ENCODE assay signal across 8 mouse cellular contexts in the genomic region with DNA sequence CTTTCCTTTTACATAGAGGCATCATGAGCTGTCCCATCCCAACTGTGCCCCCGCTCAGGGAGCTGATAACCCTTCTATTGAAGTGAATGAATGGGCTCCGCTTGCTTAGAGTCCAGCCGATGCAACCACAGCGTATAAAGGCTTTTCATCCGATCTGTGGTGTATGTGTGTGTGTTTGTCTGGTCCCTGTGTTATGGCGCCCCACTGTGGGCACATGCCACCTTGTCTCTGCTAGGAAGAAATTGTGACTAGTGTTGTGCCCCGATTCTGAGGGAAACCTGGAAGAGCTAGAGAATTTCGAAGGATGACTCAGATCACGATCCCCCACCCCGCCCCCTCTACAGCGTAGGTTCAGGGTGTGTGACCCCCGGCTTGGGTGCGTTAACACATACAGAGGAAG. TPM values are rescaled to one million over a fixed set of nuclear protein-coding genes. Genes with fewer than 3 reads are reported as not detected.
A peak's percentile ranks its signal among the peaks of the same experiment; 100 is the strongest.
DNase-seq lines count a peak whose midpoint lies in the region; ATAC-seq and TF ChIP-seq lines count a peak whose summit lies in the region.
"Had no signal": no experiment of that assay in that cellular context is flagged by ENCODE, and none has a peak within 500 bp of the region (broad histone marks: within the 10 kb centered on the region; RNA-seq: fewer than 3 reads in every experiment).

No protein-coding gene starts in this region.

- no peak for TF ChIP-seq POLR2A in brain, embryonic 14.5 days (IDR thresholded peaks at IDR 0.05; ENCODE audit: borderline replicate concordance, extremely low read depth, insufficient read depth, insufficient read length, poor library complexity, severe bottlenecking)
- TF ChIP-seq POLR2A in kidney, adult 2 months (IDR thresholded peaks at IDR 0.05; ENCODE audit: low read depth, low read length): no peak

- peak; percentile 44 to 47 for DNase-seq in left cerebral cortex, adult 18-20 months (ENCODE audit: low spot score in 2 of 2)
- DNase-seq in left cerebral cortex, postnatal 36 days (ENCODE audit: low spot score in 2 of 2): no peak
- peak; percentile 63 for DNase-seq in MN1 (ENCODE audit: low spot score)
- peak; percentile 67 for DNase-seq in brain, embryonic 14.5 days (ENCODE audit: low read depth)
- DNase-seq in kidney, adult 2 months: peak; percentile 70
- peak; percentile 57 for DNase-seq in lung, postnatal 14 days

- H3K27me3 ChIP-seq in kidney, adult 2 months (replicated peaks; ENCODE audit: control insufficient read depth, insufficient read depth, low read length): no peaks in the 10 kb centered on the region
- H3K27me3 ChIP-seq: embryonic facial prominence, embryonic 15.5 days had no signal

- no peak for ATAC-seq in CD4-positive, CD25-positive, alpha-beta regulatory T cell, adult 4 months

- peaks cover 7% of the 10 kb centered on the region; the same call in 1 of the 2 replicates for H3K4me1 ChIP-seq in kidney, adult 2 months (ENCODE audit: control insufficient read depth, insufficient read depth, low read length)

- 30% methylated on average over 13 of the region's 13 CpGs for WGBS in kidney, adult 2 months

- peak; percentile 58; the same call in 1 of the 2 replicates for TF ChIP-seq CTCF in brain, embryonic 14.5 days (IDR thresholded peaks at IDR 0.05; ENCODE audit: borderline replicate concordance, extremely low read depth, insufficient read depth, insufficient read length)
- peak; percentile 87 for TF ChIP-seq CTCF in kidney, adult 2 months (conservative IDR thresholded peaks at IDR 0.05; ENCODE audit: insufficient read depth, insufficient read length, low read depth, low read length)

- no peaks in the 10 kb centered on the region for H3K36me3 ChIP-seq in kidney, adult 2 months (ENCODE audit: control insufficient read depth, insufficient read depth, low read length)
- H3K36me3 ChIP-seq: embryonic facial prominence, embryonic 15.5 days had no signal

- H3K27ac ChIP-seq in kidney, adult 2 months (ENCODE audit: insufficient read depth, low read depth, low read length): no peak overlapping the region
- H3K27ac ChIP-seq: embryonic facial prominence, embryonic 15.5 days had no signal

- intact Hi-C loops in left cerebral cortex, postnatal 36 days (cut with DNase I): loop anchor here (2.0 kb wide), 1 partner anchor 34 kb away; the partner anchor contains the start of gene Fanca

- no peak overlapping the region for H3K4me3 ChIP-seq in kidney, adult 2 months (ENCODE audit: insufficient read depth, low read depth, low read length)
- H3K4me3 ChIP-seq: embryonic facial prominence, embryonic 15.5 days had no signal

RNA-seq across cellular contexts. Expression of gene Spire2, which starts 20.3 kb away (rescaled TPM):
- total RNA-seq in left cerebral cortex, adult 18-20 months (2021): 10 to 100 TPM; 19.0 to 20.1 TPM
- 10 to 100 TPM; 14.8 to 18.2 TPM for total RNA-seq in left cerebral cortex, postnatal 36 days (2021)
- polyA plus RNA-seq in brain, embryonic 14.5 days (2012; rRNA removed): 42.0 and 47.0 TPM in 2 replicates
- polyA plus RNA-seq in kidney, adult 2 months (2012; rRNA removed): 6.0 and 7.2 TPM in 2 replicates
- polyA plus RNA-seq in CD4-positive, CD25-positive, alpha-beta regulatory T cell, adult 4 months (2017; shearing (Covaris generic)): not detected

RNA-seq across cellular contexts. Expression of gene Tcf25, which starts 20.8 kb away (rescaled TPM):
- total RNA-seq in left cerebral cortex, adult 18-20 months (2021): 100 to 1,000 TPM; 565 to 596 TPM
- 100 to 1,000 TPM; 543 to 593 TPM for total RNA-seq in left cerebral cortex, postnatal 36 days (2021)
- 313 and 402 TPM in 2 replicates for polyA plus RNA-seq in brain, embryonic 14.5 days (2012; rRNA removed)
- polyA plus RNA-seq in kidney, adult 2 months (2012; rRNA removed): 164 and 166 TPM in 2 replicates
- polyA plus RNA-seq in CD4-positive, CD25-positive, alpha-beta regulatory T cell, adult 4 months (2017; shearing (Covaris generic)): 10 to 100 TPM; 83.1 to 91.9 TPM

RNA-seq across cellular contexts. Expression of gene Fanca, which starts 34.4 kb away (rescaled TPM):
- 1 to 10 TPM; 1.5 to 1.9 TPM for total RNA-seq in left cerebral cortex, adult 18-20 months (2021)
- total RNA-seq in left cerebral cortex, postnatal 36 days (2021): 1 to 10 TPM; 2.7 TPM
- 19.4 and 42.7 TPM in 2 replicates for polyA plus RNA-seq in brain, embryonic 14.5 days (2012; rRNA removed)
- 15.9 and 19.2 TPM in 2 replicates for polyA plus RNA-seq in kidney, adult 2 months (2012; rRNA removed)
- 1 to 10 TPM; 5.9 to 7.9 TPM for polyA plus RNA-seq in CD4-positive, CD25-positive, alpha-beta regulatory T cell, adult 4 months (2017; shearing (Covaris generic))

RNA-seq across cellular contexts. Expression of gene Mc1r, which starts 54.1 kb away (rescaled TPM):
- total RNA-seq in left cerebral cortex, adult 18-20 months (2021): under 1 TPM in 1 of 2 experiments, not detected in 1; 0.12 TPM
- total RNA-seq in left cerebral cortex, postnatal 36 days (2021): under 1 TPM in 1 of 2 experiments, not detected in 1; 0.14 TPM
- polyA plus RNA-seq in brain, embryonic 14.5 days (2012; rRNA removed): 0.05 and 0.08 TPM in 2 replicates
- not detected in 2 replicates for polyA plus RNA-seq in kidney, adult 2 months (2012; rRNA removed)
- under 1 TPM in 1 of 2 experiments, not detected in 1; 0.17 TPM for polyA plus RNA-seq in CD4-positive, CD25-positive, alpha-beta regulatory T cell, adult 4 months (2017; shearing (Covaris generic))

RNA-seq across cellular contexts. Expression of gene Tubb3, which starts 58.4 kb away (rescaled TPM):
- total RNA-seq in left cerebral cortex, adult 18-20 months (2021): 100 to 1,000 TPM; 392 to 405 TPM
- 100 to 1,000 TPM; 399 to 458 TPM for total RNA-seq in left cerebral cortex, postnatal 36 days (2021)
- 3,325 and 3,474 TPM in 2 replicates for polyA plus RNA-seq in brain, embryonic 14.5 days (2012; rRNA removed)
- 3.9 and 12.0 TPM in 2 replicates for polyA plus RNA-seq in kidney, adult 2 months (2012; rRNA removed)
- polyA plus RNA-seq in CD4-positive, CD25-positive, alpha-beta regulatory T cell, adult 4 months (2017; shearing (Covaris generic)): 1 to 10 TPM in 1 of 2 experiments, not detected in 1; 1.2 TPM

Comparison
In these comparisons a context has a peak if more than half of its experiments do, and no peak if none do; other contexts are left out.
1. DNase-seq: peak in left cerebral cortex, adult 18-20 months (2 of 2), MN1 (single experiment), brain, embryonic 14.5 days (single experiment), kidney, adult 2 months (single experiment) and lung, postnatal 14 days (single experiment); none in left cerebral cortex, postnatal 36 days (0 of 2).